In genomic region chr9:99001326-99001725, GRCm38 (mm10) we compare ENCODE assay signal across 37 mouse cellular contexts. TPM values are rescaled to one million over a fixed set of nuclear protein-coding genes. Genes with fewer than 3 reads are reported as not detected.
"Had no signal": no experiment of that assay in that cellular context is flagged by ENCODE, and none has a peak within 500 bp of the region (broad histone marks: within the 10 kb centered on the region; RNA-seq: fewer than 3 reads in every experiment).

No protein-coding gene starts in this region.

- H3K4me2 ChIP-seq: heart, embryonic 11.5 days; heart, embryonic 13.5 days; heart, embryonic 15.5 days; hindbrain, embryonic 13.5 days; hindbrain, embryonic 15.5 days; kidney, embryonic 15.5 days; limb, embryonic 12.5 days had no signal

- H3K27me3 ChIP-seq: heart, embryonic 13.5 days; heart, embryonic 15.5 days; hindbrain, embryonic 13.5 days; hindbrain, embryonic 15.5 days; kidney, embryonic 15.5 days; limb, embryonic 12.5 days had no signal

- H3K4me3 ChIP-seq: gastrocnemius, adult 2 months; heart, adult 2 months; heart, embryonic 13.5 days; heart, embryonic 15.5 days; hindbrain, embryonic 13.5 days; hindbrain, embryonic 15.5 days; kidney, embryonic 15.5 days; left cerebral cortex, adult 2 months; limb, embryonic 10.5 days; limb, embryonic 12.5 days had no signal

- H3K9ac ChIP-seq: heart, embryonic 13.5 days; heart, embryonic 15.5 days; hindbrain, embryonic 13.5 days; hindbrain, embryonic 15.5 days; kidney, embryonic 15.5 days; limb, embryonic 12.5 days had no signal

- DNase-seq: gastrocnemius, adult 2 months; gastrocnemius, postnatal 10 days; gastrocnemius, postnatal 25 days; heart, adult 11 months; heart, adult 2 months; heart, postnatal 14 days; heart, postnatal 36 days; kidney, adult 11 months; kidney, adult 2 months; kidney, adult 9 months; kidney, postnatal 14 days; kidney, postnatal 36 days; layer of hippocampus, adult 9-11 months; layer of hippocampus, postnatal 36 days; liver had no signal

- ATAC-seq: hindbrain, postnatal 0 days; intestine, embryonic 16.5 days had no signal

- H3K27ac ChIP-seq: gastrocnemius, adult 2 months; heart, adult 2 months; heart, embryonic 13.5 days; heart, embryonic 15.5 days; hindbrain, embryonic 13.5 days; hindbrain, embryonic 15.5 days; hindbrain, postnatal 0 days; kidney, embryonic 15.5 days; kidney, postnatal 0 days; left cerebral cortex, adult 2 months; limb, embryonic 10.5 days; limb, embryonic 12.5 days had no signal

- H3K4me1 ChIP-seq: heart, embryonic 15.5 days; hindbrain, embryonic 13.5 days; hindbrain, embryonic 15.5 days; kidney, embryonic 15.5 days; limb, embryonic 10.5 days; limb, embryonic 12.5 days had no signal

- H3K9me3 ChIP-seq: heart, embryonic 15.5 days; hindbrain, embryonic 13.5 days; hindbrain, embryonic 15.5 days; limb, embryonic 10.5 days; limb, embryonic 12.5 days had no signal

RNA-seq across cellular contexts. Expression of gene Gm1123, which starts 34.2 kb away (rescaled TPM):
- total RNA-seq: gastrocnemius, adult 2 months; gastrocnemius, postnatal 10 days; gastrocnemius, postnatal 25 days; gastrocnemius, postnatal 4 days; heart, adult 2 months; heart, postnatal 14 days; heart, postnatal 36 days; hematopoietic stem cell, adult 5-6 weeks; hindbrain, postnatal 0 days; layer of hippocampus, adult 18-20 months; layer of hippocampus, postnatal 36 days; left cerebral cortex, adult 2 months; left cerebral cortex, postnatal 14 days; left cerebral cortex, postnatal 36 days had no signal
- polyA plus RNA-seq: frontal cortex, adult 2 months; heart, adult 2 months; heart, embryonic 13.5 days; hindbrain, embryonic 11.5 days; limb, embryonic 10.5 days; limb, embryonic 12.5 days had no signal

RNA-seq across cellular contexts. Expression of gene Foxl2, which starts 46.2 kb away (rescaled TPM):
- total RNA-seq: gastrocnemius, adult 2 months; gastrocnemius, postnatal 10 days; gastrocnemius, postnatal 4 days; heart, adult 2 months; heart, postnatal 14 days; heart, postnatal 36 days; hematopoietic stem cell, adult 5-6 weeks had no signal
- polyA plus RNA-seq: heart, adult 2 months; heart, embryonic 11.5 days; heart, embryonic 13.5 days; heart, embryonic 15.5 days; heart, postnatal 0 days; intestine, embryonic 14.5 days; intestine, embryonic 16.5 days; kidney, adult 2 months; kidney, embryonic 15.5 days; kidney, postnatal 0 days; large intestine, adult 2 months; limb, embryonic 10.5 days had no signal
